Mouse (Mus musculus) kidney, adult 2 months (tissue): ENCODE measurements at regions not wholly inside any gene's neighbourhood (a gene's known extent, or its start where the extent isn't known, plus 50 kb on each side); places are given as distances from the start of the nearest gene placed in this dataset.

ENCODE experiments used
- DNase-seq: peaks from one replicate; pipeline ENCODE4 v3.0.0; 2021
- H3K27ac ChIP-seq: fragments of 200-500 bp; 2 replicates; pipeline ENCODE4 v1.5.1; 2012; ENCODE audit warnings: low read depth, low read length, control low read depth, inconsistent platforms; ENCODE audit not compliant: insufficient read depth
- H3K27me3 ChIP-seq: fragments of 200-500 bp; replicated peaks from 2 replicates; pipeline ENCODE4 v1.6.1; 2012; ENCODE audit warnings: mild to moderate bottlenecking, moderate library complexity, low read length, inconsistent platforms; ENCODE audit not compliant: control insufficient read depth, insufficient read depth
- H3K36me3 ChIP-seq: fragments of 200-500 bp; 2 replicates; pipeline ENCODE4 v1.6.1; 2012; ENCODE audit warnings: mild to moderate bottlenecking, moderate library complexity, low read length, inconsistent platforms; ENCODE audit not compliant: control insufficient read depth, insufficient read depth
- H3K4me1 ChIP-seq: fragments of 200-500 bp; 2 replicates; pipeline ENCODE4 v1.6.1; 2011; ENCODE audit warnings: low read length; ENCODE audit not compliant: control insufficient read depth, insufficient read depth
- H3K4me3 ChIP-seq: fragments of 200-500 bp; 2 replicates; pipeline ENCODE4 v1.5.1; 2011; ENCODE audit warnings: mild to moderate bottlenecking, low read depth, low read length, control low read depth; ENCODE audit not compliant: insufficient read depth
- CTCF ChIP-seq: fragments of 200-500 bp; conservative IDR thresholded peaks from 2 replicates; pipeline ENCODE4 v1.5.1; 2011; ENCODE audit warnings: low read depth, mild to moderate bottlenecking, control low read depth, low read length, moderate library complexity, mixed read lengths; ENCODE audit not compliant: insufficient read depth, insufficient read length
- POLR2A ChIP-seq: fragments of 200-500 bp; IDR thresholded peaks from one replicate; pipeline ENCODE4 v1.6.1; 2011; ENCODE audit warnings: low read depth, low read length, control low read depth
- WGBS: fragments of 180-500 bp; shearing (Covaris S2); methylation state at CpG from one replicate; pipeline ENCODE4 v1.1.7; 2018; 5-methylcytosine and 5-hydroxymethylcytosine counted together

DNA sequence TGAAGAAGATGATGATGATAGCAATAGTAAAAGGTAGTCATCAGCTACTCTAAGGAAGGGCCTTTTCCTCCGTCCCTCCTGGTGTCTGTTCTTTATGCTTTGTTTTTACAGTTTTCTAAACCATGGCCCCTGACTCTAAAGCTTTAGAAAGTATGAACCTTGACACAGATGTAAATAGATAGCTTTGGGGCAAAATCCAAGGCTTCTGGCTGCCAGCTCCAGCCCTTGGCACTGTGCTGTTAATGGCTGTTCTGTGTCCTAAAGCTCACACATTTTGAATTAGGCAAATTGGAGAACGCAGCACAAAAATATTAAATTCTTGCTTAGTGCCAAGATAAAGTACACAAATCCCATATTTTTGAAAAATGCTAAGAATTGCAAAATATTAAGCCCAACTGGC lies 155.8 kb upstream of the F930015N05Rik start:
- Histone ChIP-seq H3K4me3 (no peak overlapping the region), H3K27me3 (no peaks in the 10 kb centered on the region), H3K27ac (no peak overlapping the region), H3K36me3 (no peaks in the 10 kb centered on the region), H3K4me1 (no peaks in the 10 kb centered on the region; the same call in 1 of the 2 replicates)
- TF ChIP-seq CTCF (no peak), POLR2A (no peak)
- 92% methylated on average over 2 of the region's 2 CpGs for WGBS
- DNase-seq = no peak

DNA sequence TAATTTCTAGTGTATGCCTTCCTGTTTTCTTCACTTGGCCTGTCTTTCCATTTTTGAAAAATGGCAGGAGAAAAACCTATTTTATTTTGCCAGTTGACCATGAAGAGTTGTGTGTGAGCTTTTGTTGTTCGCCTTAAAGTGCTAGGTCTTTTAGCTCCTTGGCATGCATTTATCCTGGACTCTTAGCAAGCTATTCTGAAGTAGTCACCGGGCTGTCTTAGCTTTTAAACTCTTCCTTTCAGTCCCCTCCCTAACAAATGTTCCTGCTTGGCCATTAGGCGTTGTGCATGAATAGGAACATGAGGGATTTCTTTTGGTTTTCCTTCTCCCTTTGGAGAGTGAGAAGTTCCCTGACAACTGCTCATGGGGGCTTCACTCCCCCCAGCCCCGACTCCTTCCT lies 160.9 kb upstream of the F930015N05Rik start:
- no peaks in the 10 kb centered on the region for H3K27me3 ChIP-seq
- no peak overlapping the region for H3K4me3 ChIP-seq
- H3K36me3 ChIP-seq = no peaks in the 10 kb centered on the region
- WGBS = 90% methylated on average over 4 of the region's 4 CpGs
- no peak overlapping the region for H3K27ac ChIP-seq
- H3K4me1 ChIP-seq = no peaks in the 10 kb centered on the region; the same call in 1 of the 2 replicates
- TF ChIP-seq POLR2A = no peak
- no peak for TF ChIP-seq CTCF
- no peak for DNase-seq

DNA sequence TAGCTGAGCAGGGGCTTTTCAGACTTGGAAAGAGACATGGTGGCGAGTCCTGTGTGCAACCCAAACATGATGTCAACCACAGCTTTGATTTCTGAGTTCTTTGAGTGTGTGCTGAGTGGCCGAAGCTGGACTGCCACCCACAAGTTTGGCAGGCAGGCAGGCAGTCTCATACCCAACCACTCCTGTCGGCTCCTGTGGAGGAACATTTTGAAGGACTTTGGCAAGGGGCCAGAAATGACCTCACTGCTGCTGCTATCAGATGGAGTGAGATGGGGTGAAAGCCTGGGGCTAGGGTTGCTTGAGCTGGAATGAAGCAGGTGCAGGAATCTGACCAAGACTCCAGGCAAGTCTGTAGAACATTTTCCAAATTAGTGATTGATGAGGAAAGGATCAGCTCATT lies 162.7 kb upstream of the F930015N05Rik start:
- Histone ChIP-seq H3K36me3 (no peaks in the 10 kb centered on the region), H3K27ac (no peak overlapping the region), H3K4me3 (no peak overlapping the region), H3K4me1 (no peaks in the 10 kb centered on the region; the same call in 1 of the 2 replicates), H3K27me3 (no peaks in the 10 kb centered on the region)
- 48% methylated on average over 3 of the region's 3 CpGs for WGBS
- DNase-seq = peak; percentile 85
- TF ChIP-seq POLR2A (no peak), CTCF (no peak)

DNA sequence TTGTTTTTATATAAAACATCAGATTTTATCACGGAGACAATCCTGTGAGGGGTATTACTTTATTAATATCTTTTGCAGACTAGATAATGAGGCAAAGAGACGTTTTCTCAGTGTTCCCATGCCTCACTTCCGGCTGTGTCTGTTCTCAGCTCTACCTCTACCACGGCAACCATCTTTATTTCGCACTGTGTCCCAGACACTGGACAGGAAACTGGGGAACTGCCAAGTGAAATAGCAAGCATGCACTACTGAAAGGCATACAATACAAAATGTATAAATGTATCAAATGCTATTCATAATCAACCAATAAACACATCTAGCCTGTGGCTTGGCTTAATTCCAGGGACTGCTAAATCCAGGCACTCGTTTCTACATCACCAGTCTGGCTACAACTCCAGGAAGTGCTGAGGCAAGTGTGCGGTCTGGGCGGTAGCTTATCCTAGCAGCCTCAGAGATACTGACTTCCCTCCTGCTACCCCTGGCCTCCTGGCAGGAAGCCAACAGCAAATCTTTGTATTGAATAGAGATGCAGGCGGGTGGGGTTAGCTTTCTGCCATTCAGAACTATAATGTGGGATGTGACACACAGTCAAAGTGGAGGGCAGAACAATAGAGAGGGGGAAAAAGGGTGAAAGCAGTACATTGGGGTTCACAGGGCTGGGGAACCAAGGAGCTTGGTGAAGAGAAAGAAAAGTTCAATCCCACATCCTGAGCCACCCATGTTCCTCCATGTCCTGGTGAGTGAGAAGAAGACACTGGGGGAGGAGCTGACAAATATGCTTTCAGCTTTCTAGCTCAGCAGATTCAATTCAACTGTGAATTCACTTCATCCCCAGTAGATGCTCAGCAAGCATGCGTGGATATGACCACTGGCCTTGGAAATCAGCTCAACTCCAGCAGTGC lies 164.0 kb upstream of the F930015N05Rik start:
- H3K27me3 ChIP-seq = no peaks in the 10 kb centered on the region

DNA sequence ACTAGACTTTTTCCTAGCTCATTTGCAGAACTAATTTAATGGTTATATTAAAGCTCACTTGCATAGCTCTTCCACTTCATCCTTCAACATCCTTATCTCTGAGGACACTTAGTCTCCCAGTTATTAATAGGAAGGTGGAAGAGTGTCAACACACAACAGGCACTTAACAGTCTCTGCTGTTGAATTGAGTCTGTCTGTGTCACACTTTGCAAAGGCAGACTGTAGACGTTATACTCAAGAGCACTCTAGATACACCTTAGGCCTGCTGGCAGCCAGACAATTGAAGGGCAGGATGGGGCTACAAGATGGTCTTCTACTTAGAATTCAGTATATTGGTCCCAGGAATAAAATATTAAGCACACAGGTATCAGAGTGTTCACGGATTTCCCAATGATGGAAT lies 172.6 kb upstream of the F930015N05Rik start:
- 87% methylated on average over 2 of the region's 2 CpGs for WGBS

More for the DNA sequence above, 164.0 kb upstream of the F930015N05Rik start:
- Histone ChIP-seq H3K4me3 (no peak overlapping the region), H3K4me1 (no peaks in the 10 kb centered on the region; the same call in 1 of the 2 replicates), H3K36me3 (no peaks in the 10 kb centered on the region), H3K27ac (no peak overlapping the region)
- TF ChIP-seq POLR2A (no peak), CTCF (no peak)
- peak; percentile 56 for DNase-seq
- 53% methylated on average over 10 of the region's 10 CpGs for WGBS

DNA sequence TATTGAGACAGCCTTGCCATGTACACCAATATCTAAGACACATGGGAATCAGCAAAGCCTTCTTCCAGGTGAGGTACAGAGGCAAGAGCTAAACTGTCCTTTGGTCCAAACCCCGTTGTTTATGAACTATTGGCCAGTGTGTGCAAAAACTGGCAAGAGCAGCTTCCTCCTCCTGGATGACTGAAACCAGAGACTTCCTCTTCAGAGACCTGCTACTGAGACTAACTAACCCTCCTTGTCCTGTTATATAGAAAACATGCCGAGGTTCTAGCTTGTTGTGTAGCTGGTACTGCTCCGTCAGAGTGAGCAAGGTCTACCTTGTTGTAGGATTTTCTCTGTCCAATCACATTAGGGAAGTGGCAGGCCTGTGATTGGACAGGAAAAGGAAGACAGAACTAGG lies 174.3 kb upstream of the F930015N05Rik start:
- Histone ChIP-seq H3K4me1 (no peaks in the 10 kb centered on the region), H3K27me3 (no peaks in the 10 kb centered on the region), H3K27ac (no peak overlapping the region), H3K36me3 (no peaks in the 10 kb centered on the region), H3K4me3 (no peak overlapping the region)
- DNase-seq = no peak
- TF ChIP-seq CTCF = no peak
- TF ChIP-seq POLR2A = no peak
- 82% methylated on average over 3 of the region's 3 CpGs for WGBS

More for the DNA sequence above, 172.6 kb upstream of the F930015N05Rik start:
- TF ChIP-seq POLR2A (no peak), CTCF (no peak)
- DNase-seq = no peak
- Histone ChIP-seq H3K27me3 (no peaks in the 10 kb centered on the region), H3K36me3 (no peaks in the 10 kb centered on the region), H3K4me3 (no peak overlapping the region), H3K4me1 (no peaks in the 10 kb centered on the region), H3K27ac (no peak overlapping the region)

DNA sequence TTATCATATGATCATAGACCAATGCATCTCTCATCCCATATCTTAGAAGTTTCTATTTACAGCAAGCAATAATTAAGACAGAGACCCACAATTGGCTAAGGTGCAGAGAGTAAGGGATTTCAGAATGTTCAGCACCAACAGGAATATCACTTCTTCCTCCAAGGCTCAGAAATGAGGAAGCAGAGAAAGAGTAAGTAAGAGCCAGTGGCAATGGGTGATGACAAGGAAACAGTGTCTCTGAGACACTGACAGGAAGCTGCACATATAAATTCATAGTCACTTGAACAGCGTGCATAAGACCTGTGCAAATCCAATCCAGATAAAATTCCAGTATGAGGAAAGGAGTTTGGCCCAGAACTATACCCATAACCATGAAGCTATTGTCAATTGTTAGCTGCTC lies 178.7 kb upstream of the F930015N05Rik start:
- no peak overlapping the region for H3K4me3 ChIP-seq
- no peak overlapping the region for H3K27ac ChIP-seq
- H3K4me1 ChIP-seq = no peaks in the 10 kb centered on the region; the same call in 1 of the 2 replicates
- TF ChIP-seq POLR2A (no peak), CTCF (no peak)
- no peaks in the 10 kb centered on the region for H3K36me3 ChIP-seq
- no peak for DNase-seq
- no peaks in the 10 kb centered on the region for H3K27me3 ChIP-seq
- 55% methylated on average over 1 of the region's 1 CpGs for WGBS
